Mouse (Mus musculus) thymus, postnatal 0 days (tissue): ENCODE measurements around the gene Patz1. TPM values are rescaled to one million over a fixed set of nuclear protein-coding genes. Genes with fewer than 3 reads are reported as not detected.
A peak's percentile ranks its signal among the peaks of the same experiment; 100 is the strongest.

ENCODE experiments used
- DNase-seq: peaks from one replicate; pipeline ENCODE4 v3.0.0-alpha.2; 2015; ENCODE audit warnings: low spot score
- polyA plus RNA-seq: library from polyadenylated mRNA; unstranded; fragments of >200 nt; fragmentation: Nextera tagmentation; extraction: Ambion mirVana; gene quantifications from 2 replicates; pipeline ENCODE4 v1.2.1, GENCODE M21; 2015

Patz1 gene
- polyA plus RNA-seq, 1 experiment from 2014 or later = 91.1 TPM

DNA sequence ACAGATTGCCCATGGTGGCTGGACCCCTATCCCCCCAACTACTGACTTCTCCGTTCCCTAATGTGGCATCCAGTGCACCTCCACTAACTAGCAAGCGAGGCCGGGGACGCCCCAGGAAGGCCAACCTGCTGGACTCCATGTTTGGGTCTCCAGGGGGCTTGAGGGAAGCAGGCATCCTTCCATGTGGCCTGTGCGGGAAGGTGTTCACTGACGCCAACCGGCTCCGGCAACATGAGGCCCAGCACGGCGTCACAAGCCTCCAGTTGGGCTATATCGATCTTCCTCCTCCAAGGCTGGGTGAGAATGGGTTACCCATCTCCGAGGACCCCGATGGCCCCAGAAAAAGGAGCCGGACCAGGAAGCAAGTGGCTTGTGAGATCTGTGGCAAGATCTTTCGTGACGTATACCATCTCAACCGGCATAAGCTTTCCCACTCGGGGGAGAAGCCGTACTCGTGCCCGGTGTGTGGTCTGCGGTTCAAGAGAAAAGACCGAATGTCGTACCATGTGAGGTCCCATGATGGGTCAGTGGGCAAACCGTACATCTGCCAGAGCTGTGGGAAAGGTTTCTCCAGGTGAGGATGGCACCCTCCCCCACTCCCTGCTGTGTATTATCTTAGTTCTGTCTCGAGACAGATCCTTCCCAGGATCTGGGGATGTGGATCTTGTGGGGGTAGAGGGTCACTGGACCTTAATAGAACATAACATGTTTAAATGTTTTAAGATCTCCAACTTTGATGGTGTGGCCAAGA lies 2.8 kb downstream of the Patz1 start:
- peak; percentile 39 for DNase-seq

DNA sequence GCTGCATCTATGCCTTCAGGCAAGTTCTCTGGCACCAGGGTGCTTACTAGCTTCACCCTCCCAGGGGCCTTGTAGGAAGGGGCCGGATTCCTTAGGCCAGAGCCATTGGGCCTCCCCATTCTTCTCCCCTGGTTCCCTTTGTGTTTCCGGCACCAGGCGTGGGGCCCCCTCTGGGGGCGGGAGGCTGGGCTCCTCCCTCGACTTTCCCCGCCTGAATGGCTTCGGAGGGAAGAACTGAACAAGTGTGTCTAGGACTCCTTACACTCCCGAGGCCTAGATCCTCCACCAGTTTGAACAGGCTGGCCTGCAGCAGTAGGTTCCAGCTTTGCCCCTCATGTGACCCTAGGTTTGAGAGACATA lies 3.4 kb downstream of the Patz1 start:
- DNase-seq = peak; percentile 71

GRCm38 (mm10) chr11:3292711-3293249 lies 4.1 kb downstream of the Patz1 start:
- no peak for DNase-seq

GRCm38 (mm10) chr11:3293361-3293760 lies 4.7 kb downstream of the Patz1 start:
- no peak for DNase-seq

GRCm38 (mm10) chr11:3294641-3295040 lies 6.0 kb downstream of the Patz1 start:
- DNase-seq = no peak

GRCm38 (mm10) chr11:3296056-3296455 lies 7.4 kb downstream of the Patz1 start:
- no peak for DNase-seq

GRCm38 (mm10) chr11:3297871-3298812 lies 9.5 kb downstream of the Patz1 start:
- peak; percentile 68 for DNase-seq

DNA sequence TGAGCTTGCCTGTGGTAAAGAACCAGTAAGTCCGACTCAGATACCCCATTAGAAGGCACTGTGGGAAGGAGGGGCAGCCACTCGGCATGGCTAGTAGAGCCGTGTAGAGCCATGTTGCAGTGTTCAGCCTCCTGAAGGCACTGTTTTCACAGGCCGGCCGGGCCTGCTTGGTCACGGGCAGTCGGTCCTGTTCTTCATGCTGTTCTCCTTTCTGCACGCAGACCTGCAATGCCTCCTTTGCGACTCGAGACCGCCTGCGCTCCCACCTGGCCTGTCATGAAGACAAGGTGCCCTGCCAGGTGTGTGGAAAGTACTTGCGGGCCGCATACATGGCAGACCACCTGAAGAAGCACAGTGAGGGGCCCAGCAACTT lies 10.1 kb downstream of the Patz1 start:
- peak; percentile 64 for DNase-seq

DNA sequence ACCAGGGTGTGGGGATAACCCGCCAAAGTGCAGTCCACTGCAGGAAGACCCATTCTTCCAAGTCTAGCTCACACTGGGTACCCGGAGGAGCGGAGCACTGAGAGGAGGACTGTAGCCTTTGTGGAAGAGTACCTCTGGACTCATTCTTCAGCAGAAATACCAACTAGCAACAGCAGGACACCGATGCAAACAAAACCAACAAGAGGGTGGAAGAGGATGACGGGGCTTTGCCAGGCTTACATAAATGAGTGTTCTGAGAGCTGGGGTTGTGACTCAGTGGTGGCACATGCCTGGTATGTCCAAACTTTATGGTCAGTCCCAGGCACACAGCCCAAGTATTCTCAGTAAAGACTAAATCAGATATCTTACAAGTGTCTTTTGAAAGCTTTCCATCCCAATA lies 12.4 kb downstream of the Patz1 start:
- DNase-seq = no peak

DNA sequence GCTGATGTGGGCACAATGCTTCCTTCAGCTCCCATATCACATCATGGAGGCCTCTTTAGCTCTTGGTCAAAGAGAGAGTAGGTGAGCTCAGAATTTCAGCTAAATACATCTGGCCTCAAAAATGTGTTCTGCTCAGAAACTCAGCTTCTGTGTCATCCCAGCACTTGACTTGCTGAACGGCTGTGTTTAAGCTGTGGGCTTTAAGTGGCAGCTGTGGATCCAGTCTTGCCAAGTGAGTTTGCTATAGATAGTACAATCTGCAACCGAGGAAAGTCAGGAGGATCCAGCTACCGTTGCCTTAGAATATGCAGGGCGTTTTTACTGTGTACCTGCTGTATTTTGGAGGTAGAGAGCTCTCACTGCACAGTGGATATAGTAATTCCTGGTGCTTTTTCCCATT lies 13.7 kb downstream of the Patz1 start:
- no peak for DNase-seq

- DNase-seq = no peak
Measured at GRCm38 (mm10) chr11:3302792-3303191, 14.1 kb downstream of the Patz1 start.

- DNase-seq = no peak
Measured at GRCm38 (mm10) chr11:3305821-3306220, 17.1 kb downstream of the Patz1 start.

GRCm38 (mm10) chr11:3307875-3308274 lies 19.2 kb downstream of the Patz1 start:
- DNase-seq = no peak

GRCm38 (mm10) chr11:3309884-3310283 lies 21.2 kb downstream of the Patz1 start:
- DNase-seq = peak; percentile 90

- DNase-seq = peak; percentile 69
Measured at GRCm38 (mm10) chr11:3310789-3311585, 22.3 kb downstream of the Patz1 start.

GRCm38 (mm10) chr11:3311586-3312347 lies 23.1 kb downstream of the Patz1 start:
- no peak for DNase-seq

DNA sequence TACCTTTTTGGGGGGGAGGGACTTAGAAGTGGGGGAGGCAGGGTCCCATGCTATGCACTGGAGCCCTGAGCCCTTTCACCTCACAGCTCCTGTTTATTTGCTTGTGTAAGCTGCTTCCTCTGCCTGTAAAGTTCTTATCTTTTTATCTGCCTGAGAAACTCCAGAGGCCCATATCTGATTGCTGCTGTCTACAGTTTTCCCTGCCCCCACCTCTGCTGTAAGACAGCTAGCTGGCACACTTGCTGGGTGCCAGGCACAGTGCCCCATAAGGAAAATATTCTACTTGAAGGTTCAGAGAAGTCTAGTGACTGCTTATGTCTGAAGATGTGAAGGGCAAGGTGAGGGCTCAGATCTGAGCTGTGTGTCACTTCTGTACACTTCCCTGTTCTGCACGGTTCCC lies 24.6 kb downstream of the Patz1 start:
- peak; percentile 59 for DNase-seq

- no peak for DNase-seq
Measured at GRCm38 (mm10) chr11:3314148-3314547, 25.5 kb downstream of the Patz1 start.

- DNase-seq = no peak
Measured at GRCm38 (mm10) chr11:3318286-3318685, 29.6 kb downstream of the Patz1 start.

DNA sequence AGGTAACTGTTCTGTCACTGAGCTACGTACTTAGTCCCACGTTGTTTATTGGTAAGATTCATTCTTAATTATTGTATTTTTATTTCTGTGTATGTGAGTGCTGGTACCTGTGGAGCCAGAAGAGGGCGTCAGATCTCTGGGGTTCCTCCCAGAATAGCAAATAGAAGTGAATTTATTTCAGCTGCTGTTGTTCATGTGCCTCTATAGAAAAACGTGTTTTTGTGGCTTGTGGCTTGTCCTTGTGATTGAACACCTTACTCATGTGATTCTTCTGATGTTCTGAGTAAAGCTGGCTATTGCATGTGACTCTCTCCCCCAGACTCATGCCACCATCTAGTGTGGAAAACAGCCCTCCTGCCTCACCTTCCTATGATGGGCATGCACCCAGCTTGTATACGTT lies 39.6 kb downstream of the Patz1 start:
- peak; percentile 78 for DNase-seq
